Mouse (Mus musculus) midbrain, embryonic 16.5 days (tissue): ENCODE results near the gene Usp8. TPM values are rescaled to one million over a fixed set of nuclear protein-coding genes. Genes with fewer than 3 reads are reported as not detected.

Source experiments
- ATAC-seq: fragments of 200-750 bp; cut with Nextera tagmentation; 2 replicates; pipeline ENCODE4 v1.8.0; 2017; ENCODE audit warnings: moderate TSS enrichment
- H3K27ac ChIP-seq: fragments of 300-500 bp; sonication (generic); 2 replicates; pipeline ENCODE4 v1.5.1; 2014; ENCODE audit warnings: mild to moderate bottlenecking, low read length, mixed read lengths
- H3K27me3 ChIP-seq: fragments of 300-500 bp; sonication (generic); 2 replicates; pipeline ENCODE4 v1.6.1; 2014; ENCODE audit warnings: low read depth, low read length, mixed read lengths; ENCODE audit not compliant: control insufficient read depth, insufficient read depth
- H3K36me3 ChIP-seq: fragments of 300-500 bp; sonication (generic); 2 replicates; pipeline ENCODE4 v1.6.1; 2014; ENCODE audit warnings: mild to moderate bottlenecking, low read length, moderate library complexity, mixed read lengths; ENCODE audit not compliant: control insufficient read depth, insufficient read depth
- H3K4me1 ChIP-seq: fragments of 300-500 bp; sonication (generic); 2 replicates; pipeline ENCODE4 v1.6.1; 2014; ENCODE audit warnings: mild to moderate bottlenecking, low read length, mixed read lengths; ENCODE audit not compliant: control insufficient read depth, insufficient read depth
- H3K4me2 ChIP-seq: fragments of 300-500 bp; sonication (generic); 2 replicates; pipeline ENCODE4 v1.6.1; 2014; ENCODE audit warnings: mild to moderate bottlenecking, low read length, mixed read lengths
- H3K4me3 ChIP-seq: fragments of 300-500 bp; sonication (generic); 2 replicates; pipeline ENCODE4 v1.5.1; 2014; ENCODE audit warnings: low read depth, mild to moderate bottlenecking, low read length, moderate library complexity, mixed read lengths
- H3K9ac ChIP-seq: fragments of 300-500 bp; sonication (generic); 2 replicates; pipeline ENCODE4 v1.6.1; 2014; ENCODE audit warnings: low read depth, low read length, mixed read lengths
- H3K9me3 ChIP-seq: fragments of 300-500 bp; sonication (generic); replicated peaks from 2 replicates; pipeline ENCODE4 v1.6.1; 2014; ENCODE audit warnings: mild to moderate bottlenecking, low read length, mixed read lengths; ENCODE audit not compliant: control insufficient read depth, poor library complexity, severe bottlenecking
- whole genome bisulfite sequencing: fragments of 180-500 bp; shearing (Covaris S2); extraction: QIAGEN DNeasy Blood & Tissue Kit; methylation state at CpG from one replicate; pipeline ENCODE4 v1.1.7; 2014; 5-methylcytosine and 5-hydroxymethylcytosine counted together
- polyA plus RNA-seq: library from polyadenylated mRNA; unstranded; fragments of >200 nt; fragmentation: Nextera tagmentation; extraction: Ambion mirVana; gene quantifications from 2 replicates; pipeline ENCODE4 v1.2.1, GENCODE M21; 2015

Gene Usp8
- polyA plus RNA-seq, 1 experiment from 2014 or later = 29.6 TPM

- Histone ChIP-seq H3K4me2 (no peak overlapping the region), H3K4me3 (no peak overlapping the region), H3K9ac (no peak overlapping the region), H3K27ac (no peak overlapping the region), H3K4me1 (no peaks in the 10 kb centered on the region), H3K27me3 (no peaks in the 10 kb centered on the region), H3K9me3 (no peaks in the 10 kb centered on the region), H3K36me3 (no peaks in the 10 kb centered on the region)
- no peak for ATAC-seq
- WGBS = 82% methylated on average over 3 of the region's 3 CpGs
These were observed 75.3 kb downstream of the Usp8 start for GRCm38 (mm10) chr2:126782433-126782832.

GRCm38 (mm10) chr2:126783370-126783769 lies 76.2 kb downstream of the Usp8 start, which contains the start of gene Usp50:
Gene Usp50 (minus strand): TSS chr2:126783470.
- no peak within 1 kb of the TSS for H3K4me2 ChIP-seq
- H3K4me1 ChIP-seq = no peaks in the 10 kb centered on the region
- no peaks in the 10 kb centered on the region for H3K27me3 ChIP-seq
- ATAC-seq = no peak
- no peak within 1 kb of the TSS for H3K4me3 ChIP-seq
- H3K36me3 ChIP-seq = no peaks in the 10 kb centered on the region
- WGBS = 63% methylated on average over 4 of the region's 4 CpGs
- H3K9me3 ChIP-seq = no peaks in the 10 kb centered on the region
- no peak within 1 kb of the TSS for H3K27ac ChIP-seq
- no peak within 1 kb of the TSS for H3K9ac ChIP-seq

GRCm38 (mm10) chr2:126787721-126788342 lies 80.7 kb downstream of the Usp8 start:
- no peaks in the 10 kb centered on the region for H3K27me3 ChIP-seq

GRCm38 (mm10) chr2:126792611-126793010 lies 85.5 kb downstream of the Usp8 start:
- Histone ChIP-seq H3K9ac (no peak overlapping the region), H3K36me3 (peaks cover 24% of the 10 kb centered on the region), H3K4me2 (no peak overlapping the region), H3K27me3 (no peaks in the 10 kb centered on the region), H3K4me3 (no peak overlapping the region), H3K9me3 (no peaks in the 10 kb centered on the region), H3K4me1 (no peaks in the 10 kb centered on the region), H3K27ac (no peak overlapping the region)
- 87% methylated on average over 5 of the region's 5 CpGs for WGBS
- ATAC-seq = no peak

More at GRCm38 (mm10) chr2:126787721-126788342, 80.7 kb downstream of the Usp8 start:
- no peaks in the 10 kb centered on the region for H3K9me3 ChIP-seq
- ATAC-seq = no peak
- H3K4me3 ChIP-seq = no peak overlapping the region
- H3K36me3 ChIP-seq = peaks cover 11% of the 10 kb centered on the region
- H3K27ac ChIP-seq = no peak overlapping the region
- H3K4me2 ChIP-seq = no peak overlapping the region
- WGBS = 39% methylated on average over 9 of the region's 9 CpGs
- H3K4me1 ChIP-seq = no peaks in the 10 kb centered on the region
- no peak overlapping the region for H3K9ac ChIP-seq

- no peak for ATAC-seq
- Histone ChIP-seq H3K9me3 (no peaks in the 10 kb centered on the region), H3K9ac (no peak overlapping the region), H3K4me1 (no peaks in the 10 kb centered on the region), H3K27ac (no peak overlapping the region), H3K4me2 (no peak overlapping the region), H3K4me3 (no peak overlapping the region), H3K36me3 (peaks cover 37% of the 10 kb centered on the region), H3K27me3 (no peaks in the 10 kb centered on the region)
- WGBS = 88% methylated on average over 3 of the region's 3 CpGs
These were observed 88.6 kb downstream of the Usp8 start for GRCm38 (mm10) chr2:126795708-126796107.

- H3K9me3 ChIP-seq = no peaks in the 10 kb centered on the region
- no peak overlapping the region for H3K4me2 ChIP-seq
- H3K4me3 ChIP-seq = no peak overlapping the region
- ATAC-seq = no peak
- H3K9ac ChIP-seq = no peak overlapping the region
- no peak overlapping the region for H3K27ac ChIP-seq
- peaks cover 27% of the 10 kb centered on the region for H3K36me3 ChIP-seq
- 90% methylated on average over 5 of the region's 5 CpGs for WGBS
- H3K4me1 ChIP-seq = no peaks in the 10 kb centered on the region
- H3K27me3 ChIP-seq = no peaks in the 10 kb centered on the region
These were observed 91.3 kb downstream of the Usp8 start for GRCm38 (mm10) chr2:126798455-126798854.

GRCm38 (mm10) chr2:126801980-126802379 lies 94.9 kb downstream of the Usp8 start:
- no peaks in the 10 kb centered on the region for H3K9me3 ChIP-seq
- ATAC-seq = no peak
- H3K9ac ChIP-seq = no peak overlapping the region
- H3K4me2 ChIP-seq = no peak overlapping the region
- 96% methylated on average over 3 of the region's 3 CpGs for WGBS
- H3K27ac ChIP-seq = no peak overlapping the region
- H3K4me1 ChIP-seq = no peaks in the 10 kb centered on the region
- no peaks in the 10 kb centered on the region for H3K27me3 ChIP-seq
- peaks cover 23% of the 10 kb centered on the region for H3K36me3 ChIP-seq
- no peak overlapping the region for H3K4me3 ChIP-seq

Other genes starting within 250 kb of the Usp8 start
- gene Atp8b4, start 206.7 kb upstream of the Usp8 start, polyA plus RNA-seq = not detected in 2 replicates
- 14.0 and 14.6 TPM in 2 replicates for gene Slc27a2, start 154.9 kb upstream of the Usp8 start, polyA plus RNA-seq
- 1.1 and 1.7 TPM in 2 replicates for gene Hdc, start 88.0 kb upstream of the Usp8 start, polyA plus RNA-seq
- gene Gabpb1, start 31.0 kb upstream of the Usp8 start, polyA plus RNA-seq = 39.2 and 43.3 TPM in 2 replicates
- 1.9 and 2.0 TPM in 2 replicates for gene Usp50, start 76.1 kb downstream of the Usp8 start, polyA plus RNA-seq
- 28.6 and 39.2 TPM in 2 replicates for gene Trpm7, start 168.9 kb downstream of the Usp8 start, polyA plus RNA-seq
- gene Sppl2a, start 225.9 kb downstream of the Usp8 start, polyA plus RNA-seq = 33.3 and 35.7 TPM in 2 replicates